Mouse (Mus musculus) MEL (cell line): ENCODE results near the gene Fbxl19. TPM values are rescaled to one million over a fixed set of nuclear protein-coding genes. Genes with fewer than 3 reads are reported as not detected.
A peak's percentile ranks its signal among the peaks of the same experiment; 100 is the strongest.

Experiments used
- DNase-seq: peaks from one replicate; pipeline ENCODE4 v3.0.0; 2011; ENCODE audit warnings: low read depth, low spot score
- H3K27ac ChIP-seq: 2 replicates; pipeline ENCODE4 v1.5.1; 2012; ENCODE audit warnings: low read depth, mild to moderate bottlenecking, control low read depth, low read length, moderate library complexity; ENCODE audit not compliant: control insufficient read depth
- H3K27me3 ChIP-seq, 2 experiments: fragments of 150-350 bp in 1 of 2; sonication (generic) in 1 of 2; 2 replicates each; pipeline ENCODE4 v1.6.1; 2012; ENCODE audit warnings: low read length in 2 of 2, mild to moderate bottlenecking in 2 of 2, improper control_type of control experiment in 1 of 2, moderate library complexity in 1 of 2; ENCODE audit not compliant: insufficient read depth in 2 of 2, control insufficient read depth in 1 of 2
- H3K36me3 ChIP-seq, 2 experiments: 2 replicates each; pipeline ENCODE4 v1.6.1; 2012 to 2014; ENCODE audit warnings: low read length in 2 of 2, improper control_type of control experiment in 1 of 2, inconsistent platforms in 1 of 2, mild to moderate bottlenecking in 1 of 2; ENCODE audit not compliant: insufficient read depth in 2 of 2, control insufficient read depth in 1 of 2
- H3K4me1 ChIP-seq, 2 experiments: fragments of 150-350 bp in 1 of 2; sonication (generic) in 1 of 2; 2 replicates each; pipeline ENCODE4 v1.6.1; 2012; ENCODE audit warnings: low read length in 2 of 2, improper control_type of control experiment in 1 of 2, mild to moderate bottlenecking in 1 of 2; ENCODE audit not compliant: insufficient read depth in 2 of 2, control insufficient read depth in 1 of 2
- H3K4me3 ChIP-seq, 2 experiments: fragments of 150-350 bp in 1 of 2; sonication (generic) in 1 of 2; 2 replicates each; pipeline ENCODE4 v1.5.1; 2012; ENCODE audit warnings: low read depth in 2 of 2, low read length in 2 of 2, mild to moderate bottlenecking in 2 of 2, moderate library complexity in 2 of 2, control low read depth in 1 of 2, improper control_type of control experiment in 1 of 2; ENCODE audit not compliant: control insufficient read depth in 1 of 2, insufficient read depth in 1 of 2
- H3K79me2 ChIP-seq: 2 replicates; pipeline ENCODE4 v1.6.1; 2012; ENCODE audit warnings: mild to moderate bottlenecking, low read length, moderate library complexity; ENCODE audit not compliant: control insufficient read depth, poor library complexity, insufficient read depth
- H3K9ac ChIP-seq: 2 replicates; pipeline ENCODE4 v1.6.1; 2012; ENCODE audit warnings: low read depth, mild to moderate bottlenecking, control low read depth, low read length, moderate library complexity; ENCODE audit not compliant: control insufficient read depth, poor library complexity, severe bottlenecking
- H3K9me3 ChIP-seq: fragments of 150-350 bp; sonication (generic); replicated peaks from 2 replicates; pipeline ENCODE4 v1.6.1; 2012; ENCODE audit warnings: mild to moderate bottlenecking, low read length, improper control_type of control experiment, moderate library complexity; ENCODE audit not compliant: insufficient read depth
- BHLHE40 ChIP-seq: IDR thresholded peaks from 2 replicates; pipeline ENCODE4 v1.6.1; 2012; ENCODE audit warnings: low read depth, mild to moderate bottlenecking, inconsistent platforms, low read length, improper control_type of control experiment, borderline replicate concordance
- CHD1 ChIP-seq: IDR thresholded peaks from 2 replicates; pipeline ENCODE4 v1.6.1; 2012; ENCODE audit warnings: low read depth, mild to moderate bottlenecking, inconsistent platforms, low read length, improper control_type of control experiment
- CHD2 ChIP-seq: IDR thresholded peaks from 2 replicates; pipeline ENCODE4 v1.6.1; 2011; ENCODE audit warnings: low read length, improper control_type of control experiment
- EP300 ChIP-seq, 2 experiments: IDR thresholded peaks; 2 replicates each; pipeline ENCODE4 v1.6.1; 2011; ENCODE audit warnings: improper control_type of control experiment in 2 of 2, low read length in 2 of 2, low read depth in 1 of 2, mild to moderate bottlenecking in 1 of 2
- GABPA ChIP-seq: IDR thresholded peaks from 2 replicates; pipeline ENCODE4 v1.6.1; 2012; ENCODE audit warnings: low read depth, mild to moderate bottlenecking, inconsistent platforms, low read length, improper control_type of control experiment, moderate library complexity
- MAX ChIP-seq: IDR thresholded peaks from 2 replicates; pipeline ENCODE4 v1.6.1; 2011; ENCODE audit warnings: low read length, improper control_type of control experiment
- MAZ ChIP-seq: IDR thresholded peaks from 2 replicates; pipeline ENCODE4 v1.6.1; 2012; ENCODE audit warnings: low read depth, mild to moderate bottlenecking, inconsistent platforms, low read length, improper control_type of control experiment
- MEF2A ChIP-seq: IDR thresholded peaks from 2 replicates; pipeline ENCODE4 v1.6.1; 2014; ENCODE audit warnings: low read depth, mild to moderate bottlenecking, inconsistent platforms, low read length, improper control_type of control experiment; ENCODE audit not compliant: poor library complexity, insufficient replicate concordance, severe bottlenecking; ENCODE audit errors: extremely low read depth
- MXI1 ChIP-seq: IDR thresholded peaks from 2 replicates; pipeline ENCODE4 v1.6.1; 2011; ENCODE audit warnings: mild to moderate bottlenecking, low read depth, low read length, improper control_type of control experiment
- NELFE ChIP-seq: IDR thresholded peaks from 2 replicates; pipeline ENCODE4 v1.6.1; 2011; ENCODE audit warnings: low read depth, low read length, improper control_type of control experiment
- POLR2A ChIP-seq, 2 experiments: IDR thresholded peaks; 2 replicates each; pipeline ENCODE4 v1.6.1; 2011 to 2012; ENCODE audit warnings: low read length in 2 of 2, mild to moderate bottlenecking in 2 of 2, control low read depth in 1 of 2, improper control_type of control experiment in 1 of 2, low read depth in 1 of 2, moderate library complexity in 1 of 2; ENCODE audit not compliant: control insufficient read depth in 1 of 2, insufficient read depth in 1 of 2, poor library complexity in 1 of 2
- POLR2AphosphoS5 ChIP-seq: IDR thresholded peaks from 2 replicates; pipeline ENCODE4 v1.6.1; 2012; ENCODE audit warnings: low read depth, borderline replicate concordance, mild to moderate bottlenecking, inconsistent platforms, low read length, moderate library complexity, mixed read lengths
- RAD21 ChIP-seq: IDR thresholded peaks from 2 replicates; pipeline ENCODE4 v1.6.1; 2011; ENCODE audit warnings: mild to moderate bottlenecking, low read depth, low read length, improper control_type of control experiment
- RCOR1 ChIP-seq: IDR thresholded peaks from 2 replicates; pipeline ENCODE4 v1.6.1; 2012; ENCODE audit warnings: low read depth, mild to moderate bottlenecking, inconsistent platforms, low read length, improper control_type of control experiment
- SMC3 ChIP-seq: IDR thresholded peaks from 2 replicates; pipeline ENCODE4 v1.6.1; 2011; ENCODE audit warnings: low read depth, low read length, improper control_type of control experiment
- TAL1 ChIP-seq: IDR thresholded peaks from 2 replicates; pipeline ENCODE4 v1.6.1; 2012; ENCODE audit warnings: mild to moderate bottlenecking, inconsistent platforms, low read length, moderate library complexity, mixed read lengths
- TBP ChIP-seq: IDR thresholded peaks from 2 replicates; pipeline ENCODE4 v1.8.0; 2011; ENCODE audit warnings: low read depth, low read length, improper control_type of control experiment
- TCF12 ChIP-seq: IDR thresholded peaks from 2 replicates; pipeline ENCODE4 v1.6.1; 2014; ENCODE audit warnings: low read depth, mild to moderate bottlenecking, inconsistent platforms, low read length, improper control_type of control experiment, moderate library complexity
- UBTF ChIP-seq: IDR thresholded peaks from 2 replicates; pipeline ENCODE4 v1.6.1; 2012; ENCODE audit warnings: low read depth, mild to moderate bottlenecking, inconsistent platforms, low read length, improper control_type of control experiment, moderate library complexity, borderline replicate concordance; ENCODE audit not compliant: insufficient read depth
- USF2 ChIP-seq, 2 experiments: IDR thresholded peaks; 2 replicates each; pipeline ENCODE4 v1.6.1; 2011 to 2012; ENCODE audit warnings: improper control_type of control experiment in 2 of 2, low read length in 2 of 2, borderline replicate concordance in 1 of 2, inconsistent platforms in 1 of 2, low read depth in 1 of 2, mild to moderate bottlenecking in 1 of 2; ENCODE audit not compliant: insufficient read depth in 1 of 2
- ZC3H11A ChIP-seq: IDR thresholded peaks from 2 replicates; pipeline ENCODE4 v1.6.1; 2012; ENCODE audit warnings: low read depth, mild to moderate bottlenecking, inconsistent platforms, low read length, improper control_type of control experiment
- ZKSCAN1 ChIP-seq: IDR thresholded peaks from 2 replicates; pipeline ENCODE4 v1.6.1; 2012; ENCODE audit warnings: low read depth, mild to moderate bottlenecking, inconsistent platforms, low read length, improper control_type of control experiment, moderate library complexity
- polyA plus RNA-seq, 2 experiments: library from polyadenylated mRNA; stranded (reverse) in 1 of 2; unstranded in 1 of 2; fragments of >175 nt in 1 of 2; fragments of >200 nt in 1 of 2; gene quantifications; 2 replicates each; pipeline versions ENCODE4 v1.2.1 to v1.2.4; 2012; ENCODE audit warnings: low replicate concordance in 2 of 2, low read depth in 1 of 2; ENCODE audit not compliant: insufficient read length in 2 of 2, insufficient read depth in 1 of 2, missing spikeins in 1 of 2
- total RNA-seq: library from RNA; depleted of rRNA; stranded (reverse); fragments of 300-350 nt; gene quantifications from 2 replicates; pipeline ENCODE4 v1.2.3, GENCODE M21; 2012

Fbxl19 gene
- total and polyA plus RNA-seq, 3 experiments, result 46.7 to 58.3 TPM; not detected in 1

DNA sequence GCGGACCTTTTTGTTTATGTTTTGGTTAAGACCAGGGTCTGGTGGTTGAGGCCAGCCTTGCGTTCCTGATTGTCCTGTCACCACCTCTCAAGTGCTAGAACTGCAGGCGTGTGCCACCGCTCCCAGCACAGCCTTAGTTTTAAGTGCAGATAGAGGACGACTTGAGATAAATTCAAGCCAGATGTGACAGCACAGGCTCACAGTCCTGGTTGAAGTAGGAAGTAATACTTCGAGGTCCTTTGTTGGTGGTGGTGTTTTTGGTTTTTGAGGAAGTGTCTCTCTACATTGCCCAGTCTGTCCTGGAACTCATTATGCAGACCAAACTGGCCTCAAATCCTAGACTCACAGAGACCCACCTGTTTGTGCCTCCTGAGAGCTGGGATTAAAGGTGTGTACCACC is 15.4 kb downstream of the Fbxl19 start (continued):
- TF ChIP-seq GABPA (no peak), RAD21 (no peak), BHLHE40 (no peak), NELFE (no peak), MAX (peak; percentile 40; the same call in 1 of the 2 replicates), USF2 (IDR thresholded peaks at IDR 0.05; ENCODE audit: borderline replicate concordance in 1 of 2, insufficient read depth in 1 of 2, low read depth in 1 of 2, low read length in 2 of 2) (no peak), MEF2A (no peak), MXI1 (peak; percentile 67), POLR2AphosphoS5 (no peak), EP300 (IDR thresholded peaks at IDR 0.05; ENCODE audit: low read depth in 1 of 2, low read length in 2 of 2) (peak; percentile 11 to 59; a peak in 1 of 4 replicates), TAL1 (no peak), POLR2A (IDR thresholded peaks at IDR 0.05; ENCODE audit: control insufficient read depth in 1 of 2, insufficient read depth in 1 of 2, low read depth in 1 of 2, low read length in 2 of 2, poor library complexity in 1 of 2) (0 out of 4 replicates have a peak, but pooled peaks of 1 of the 2 experiments have one; percentile 27), SMC3 (no peak), RCOR1 (no peak), UBTF (no peak), ZKSCAN1 (no peak), CHD1 (no peak), CHD2 (no peak), MAZ (no peak), TBP (no peak), ZC3H11A (no peak)

DNA sequence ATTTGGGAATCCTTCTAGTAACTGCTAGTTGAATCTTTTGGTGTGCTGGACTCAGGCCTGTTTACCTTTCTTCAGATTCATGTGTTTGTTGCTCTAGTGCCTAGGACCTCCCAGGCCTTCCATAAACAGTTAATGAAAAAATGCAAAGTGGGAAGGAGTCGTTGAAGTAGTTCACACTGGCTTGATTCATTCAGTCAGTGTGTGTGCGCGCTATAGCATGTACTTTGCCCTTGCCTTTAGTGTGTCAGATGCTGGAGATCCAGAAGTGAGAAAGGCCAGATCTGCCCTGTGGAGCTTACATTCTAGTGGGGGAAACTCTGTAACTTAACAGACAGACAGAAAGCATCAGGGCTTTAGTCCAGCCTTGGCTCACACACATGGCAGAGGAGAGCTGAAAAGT is 16.1 kb downstream of the Fbxl19 start:
- Histone ChIP-seq H3K9me3 (no peaks in the 10 kb centered on the region), H3K27ac (no peak overlapping the region), H3K4me1 (peaks cover 13 to 22% of the 10 kb centered on the region in 2 experiments), H3K9ac (no peak overlapping the region), H3K36me3 (peaks cover 0 to 17% of the 10 kb centered on the region in 2 experiments; a peak in 2 of 4 replicates), H3K79me2 (no peaks in the 10 kb centered on the region), H3K4me3 (no peak overlapping the region), H3K27me3 (no peaks in the 10 kb centered on the region)
- TF ChIP-seq MAX (no peak), USF2 (IDR thresholded peaks at IDR 0.05; ENCODE audit: borderline replicate concordance in 1 of 2, insufficient read depth in 1 of 2, low read depth in 1 of 2, low read length in 2 of 2) (no peak), TCF12 (no peak)
- DNase-seq, result no peak
